Mouse (Mus musculus) embryonic stem cell, embryonic (primary cell): ENCODE measurements around the gene Dst.

Experiments used
- CTCF ChIA-PET, 4 experiments: fragments of 300-600 bp in 2 of 4; fragments of 350-600 bp in 2 of 4; sonication (Branson Sonifier 250); formaldehyde crosslinking; loops; one replicate each; lab custom pipeline; 2022; ENCODE audit warnings: inconsistent platforms in 2 of 4; lab: Charles Lee
- POLR2A ChIA-PET, 4 experiments: fragments of 300-600 bp in 2 of 4; fragments of 350-600 bp in 2 of 4; sonication (Branson Sonifier 250); formaldehyde crosslinking; loops; one replicate each; lab custom pipeline; 2022; ENCODE audit warnings: antibody characterized with exemption in 4 of 4, inconsistent platforms in 1 of 4; lab: Charles Lee

The Dst gene

DNA sequence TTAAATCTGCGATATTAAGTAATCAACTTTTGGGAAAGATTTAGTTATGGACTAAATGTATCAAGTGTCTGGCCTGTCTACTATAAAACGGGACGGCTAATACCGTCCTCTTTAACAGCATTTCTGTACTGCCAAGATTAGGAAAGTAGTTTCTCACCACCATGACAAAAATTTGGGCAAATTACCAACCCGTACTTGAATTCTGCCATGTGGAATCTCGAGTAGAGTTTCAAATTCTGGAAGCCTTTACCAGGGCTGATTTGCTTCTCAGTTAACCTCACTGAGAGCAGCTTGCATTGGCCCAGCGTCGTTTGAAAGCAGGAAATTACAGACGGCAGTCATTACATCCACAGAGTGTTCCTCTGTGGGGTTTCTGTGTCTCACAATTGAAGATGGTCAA, 310.8 kb downstream of the Dst start:
- ChIA-PET CTCF (interaction anchor here (0.6 to 1.7 kb wide), 15 partner anchors 8 to 269 kb away, joined by 3 to 8 read pairs (median 4); no protein-coding TSS in a partner anchor), POLR2A (interaction anchor here in 2 of 4 experiments (0.7 to 1.0 kb wide), 5 partner anchors 10 to 134 kb away, joined by 3 to 4 read pairs (median 3); no protein-coding TSS in a partner anchor)

- ChIA-PET POLR2A (interaction anchor here in 1 of 4 experiments (0.6 to 1.0 kb wide), 2 partner anchors 9 to 20 kb away, joined by 3 read pairs; no protein-coding TSS in a partner anchor), CTCF (interaction anchor here in 1 of 4 experiments (0.9 kb wide), 1 partner anchor 211 kb away, joined by 3 read pairs; no protein-coding TSS in a partner anchor)
These were observed 312.1 kb downstream of the Dst start for GRCm38 (mm10) chr1:34220094-34220601.

DNA sequence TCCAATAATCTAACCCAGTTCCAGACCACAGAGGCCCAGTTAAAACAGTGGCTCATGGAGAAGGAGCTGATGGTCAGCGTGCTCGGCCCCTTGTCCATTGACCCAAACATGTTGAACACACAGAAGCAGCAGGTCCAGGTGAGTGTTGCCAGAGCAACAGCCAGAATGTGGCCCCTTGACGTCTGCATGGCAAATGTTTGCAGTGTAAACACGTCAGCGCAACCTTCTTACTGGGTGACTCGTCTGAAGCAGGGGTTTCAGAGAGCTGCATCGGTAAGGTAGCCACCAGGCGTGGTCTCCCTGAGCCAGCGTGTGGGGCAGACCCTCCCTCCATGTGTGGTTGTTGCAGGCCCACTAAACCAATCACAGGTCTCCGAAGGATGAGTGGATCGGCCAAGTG, 315.8 kb downstream of the Dst start:
- ChIA-PET POLR2A (interaction anchor here in 1 of 4 experiments (0.5 to 1.5 kb wide), 2 partner anchors 12 to 235 kb away, joined by 3 read pairs; no protein-coding TSS in a partner anchor), CTCF (no interaction called here)

- POLR2A ChIA-PET, result interaction anchor here in 3 of 4 experiments (0.8 to 1.3 kb wide), 5 partner anchors 9 to 103 kb away, joined by 3 read pairs; no protein-coding TSS in a partner anchor
- CTCF ChIA-PET, result interaction anchor here in 2 of 4 experiments (1.0 to 1.8 kb wide), 2 partner anchors 9 kb away, joined by 4 to 8 read pairs; no protein-coding TSS in a partner anchor
These were observed 319.7 kb downstream of the Dst start for GRCm38 (mm10) chr1:34227676-34228075.

GRCm38 (mm10) chr1:34231041-34231440, 323.0 kb downstream of the Dst start:
- POLR2A ChIA-PET, result interaction anchor here in 1 of 4 experiments (1.3 kb wide), 1 partner anchor 89 kb away, joined by 3 read pairs; no protein-coding TSS in a partner anchor
- CTCF ChIA-PET, result no interaction called here

DNA sequence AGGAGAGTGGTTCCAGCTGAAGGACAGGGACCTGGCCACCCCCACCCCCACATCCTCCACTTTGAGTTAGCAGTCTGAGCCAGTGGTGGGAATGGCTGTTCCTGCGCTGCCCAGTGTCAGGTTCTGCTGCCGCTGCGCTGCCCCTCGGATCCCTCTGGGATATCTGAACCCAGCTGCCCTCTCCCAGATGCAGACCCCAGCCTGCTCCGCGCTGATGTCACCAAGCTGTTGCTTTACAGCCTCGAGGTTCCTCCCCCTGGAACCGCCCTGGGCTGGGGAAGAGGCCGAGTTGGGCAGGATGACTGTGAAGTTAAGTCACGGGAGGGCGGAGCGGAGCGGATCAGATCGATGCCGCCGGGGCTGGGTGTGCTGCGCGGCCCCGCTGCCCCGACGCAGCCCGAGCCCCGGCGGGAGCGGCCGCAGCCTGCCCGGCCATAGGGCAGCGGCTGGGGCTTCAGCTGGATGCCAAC, 328.3 kb downstream of the Dst start:
- ChIA-PET CTCF (interaction anchor here in 2 of 4 experiments (0.6 to 0.9 kb wide), 2 partner anchors 67 to 142 kb away, joined by 3 to 4 read pairs; no protein-coding TSS in a partner anchor), POLR2A (interaction anchor here in 3 of 4 experiments (0.9 to 2.6 kb wide), 12 partner anchors 9 to 44 kb away, joined by 3 to 7 read pairs (median 3); no protein-coding TSS in a partner anchor)

- POLR2A ChIA-PET, result interaction anchor here in 2 of 4 experiments (0.6 to 2.6 kb wide), 7 partner anchors 11 to 256 kb away, joined by 3 to 7 read pairs (median 3); no protein-coding TSS in a partner anchor
- CTCF ChIA-PET, result interaction anchor here in 1 of 4 experiments (0.9 kb wide), 1 partner anchor 143 kb away, joined by 4 read pairs; no protein-coding TSS in a partner anchor
These were observed 329.2 kb downstream of the Dst start for GRCm38 (mm10) chr1:34237211-34237610.

DNA sequence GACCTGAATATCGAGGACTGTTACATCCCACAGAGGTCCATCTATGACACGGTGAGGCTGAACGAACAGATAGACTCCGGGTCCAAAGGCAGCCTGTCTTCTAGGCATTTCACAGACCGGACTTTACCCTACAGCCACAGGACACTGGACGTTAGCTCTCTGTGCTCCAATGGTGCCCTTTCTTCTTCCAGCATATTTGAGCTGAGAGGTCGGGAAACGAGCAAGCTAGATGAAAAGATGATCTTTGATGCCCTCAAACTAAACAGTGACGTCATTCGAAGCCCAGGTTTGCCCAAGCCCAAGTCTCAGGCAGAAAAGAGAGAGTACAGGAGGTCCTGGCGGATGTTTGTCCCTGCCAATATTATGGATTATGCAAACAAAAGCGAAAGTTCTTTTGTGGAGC, 329.7 kb downstream of the Dst start:
- ChIA-PET CTCF (no interaction called here), POLR2A (interaction anchor here in 1 of 4 experiments (1.1 to 2.6 kb wide), 3 partner anchors 10 to 20 kb away, joined by 3 to 7 read pairs (median 4); no protein-coding TSS in a partner anchor)

GRCm38 (mm10) chr1:34238231-34238630, 330.2 kb downstream of the Dst start:
- ChIA-PET CTCF (no interaction called here), POLR2A (no interaction called here)

- CTCF ChIA-PET, result no interaction called here
- POLR2A ChIA-PET, result interaction anchor here in 2 of 4 experiments (0.7 to 1.0 kb wide), 2 partner anchors 21 to 98 kb away, joined by 3 read pairs; no protein-coding TSS in a partner anchor
These were observed 336.7 kb downstream of the Dst start for GRCm38 (mm10) chr1:34244678-34245077.

DNA sequence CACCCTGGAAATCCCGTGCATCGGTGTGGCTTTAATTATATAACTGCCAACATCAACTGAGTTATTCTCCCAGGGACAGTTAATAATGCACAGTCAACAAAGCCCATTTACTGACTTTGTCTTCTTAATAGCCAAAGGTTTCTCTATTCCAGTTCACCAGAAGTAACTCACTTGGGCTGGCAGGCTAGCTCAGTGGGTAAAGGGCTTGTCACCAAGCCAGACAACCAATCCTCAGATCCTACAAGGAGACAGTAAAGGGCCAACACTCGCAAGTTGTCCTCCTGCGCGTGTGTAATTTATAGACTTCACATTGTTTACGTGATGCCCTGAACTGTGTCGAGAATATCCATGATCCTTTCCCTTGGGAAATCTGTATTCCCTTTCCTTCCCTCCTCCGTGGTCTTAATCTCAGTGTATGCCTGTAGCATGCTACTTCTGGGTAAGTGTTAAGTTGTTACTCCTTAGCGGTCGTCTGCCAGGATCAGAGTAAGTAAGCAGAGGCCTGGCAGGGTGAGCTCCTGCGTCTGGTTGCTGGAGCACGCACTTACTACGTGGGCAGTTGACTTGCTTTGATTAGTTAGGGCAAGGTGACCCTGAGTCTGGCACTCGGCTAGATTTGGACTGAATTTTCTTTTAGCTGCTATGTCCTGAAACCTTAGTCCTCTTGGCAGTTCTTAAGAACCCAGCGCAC, 338.1 kb downstream of the Dst start:
- ChIA-PET CTCF (interaction anchor here in 1 of 4 experiments (1.1 kb wide), 1 partner anchor 28 kb away, joined by 3 read pairs; no protein-coding TSS in a partner anchor), POLR2A (no interaction called here)

- CTCF ChIA-PET, result interaction anchor here in 1 of 4 experiments (1.1 kb wide), 1 partner anchor 29 kb away, joined by 3 read pairs; no protein-coding TSS in a partner anchor
- POLR2A ChIA-PET, result interaction anchor here in 1 of 4 experiments (1.5 kb wide), 1 partner anchor 14 kb away, joined by 7 read pairs; no protein-coding TSS in a partner anchor
These were observed 338.6 kb downstream of the Dst start for GRCm38 (mm10) chr1:34246642-34246987.

DNA sequence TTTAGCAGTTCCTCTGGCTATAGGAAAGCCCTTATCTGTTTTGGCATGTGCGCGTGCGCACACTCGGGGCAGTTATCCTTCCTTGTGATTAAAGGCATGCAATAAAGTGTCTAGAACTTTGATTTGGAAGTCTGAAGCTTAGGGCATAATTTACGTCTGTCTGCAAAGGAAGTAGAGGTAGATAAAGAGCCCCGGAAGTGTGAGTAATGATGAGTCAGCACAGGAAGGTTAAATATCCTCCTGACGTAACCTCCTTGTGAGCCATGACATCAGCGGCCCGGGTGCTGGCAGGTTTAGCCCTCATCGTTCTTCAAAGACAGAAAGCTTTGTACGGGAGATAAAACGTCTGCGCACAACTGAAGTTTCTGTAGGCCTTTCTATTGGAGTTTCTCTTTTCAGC, 343.1 kb downstream of the Dst start:
- CTCF ChIA-PET, result no interaction called here
- POLR2A ChIA-PET, result interaction anchor here in 2 of 4 experiments (1.0 to 2.4 kb wide), 6 partner anchors 10 to 31 kb away, joined by 3 to 7 read pairs (median 3); no protein-coding TSS in a partner anchor

GRCm38 (mm10) chr1:34252267-34252666, 344.2 kb downstream of the Dst start:
- CTCF ChIA-PET, result no interaction called here
- POLR2A ChIA-PET, result interaction anchor here in 1 of 4 experiments (1.5 kb wide), 1 partner anchor 9 kb away, joined by 4 read pairs; no protein-coding TSS in a partner anchor

- POLR2A ChIA-PET, result interaction anchor here in 2 of 4 experiments (0.6 to 1.3 kb wide), 3 partner anchors 16 to 209 kb away, joined by 3 to 4 read pairs (median 3); no protein-coding TSS in a partner anchor
- CTCF ChIA-PET, result interaction anchor here in 1 of 4 experiments (0.7 kb wide), 1 partner anchor 17 kb away, joined by 3 read pairs; no protein-coding TSS in a partner anchor
These were observed 345.9 kb downstream of the Dst start for GRCm38 (mm10) chr1:34253876-34254275.

DNA sequence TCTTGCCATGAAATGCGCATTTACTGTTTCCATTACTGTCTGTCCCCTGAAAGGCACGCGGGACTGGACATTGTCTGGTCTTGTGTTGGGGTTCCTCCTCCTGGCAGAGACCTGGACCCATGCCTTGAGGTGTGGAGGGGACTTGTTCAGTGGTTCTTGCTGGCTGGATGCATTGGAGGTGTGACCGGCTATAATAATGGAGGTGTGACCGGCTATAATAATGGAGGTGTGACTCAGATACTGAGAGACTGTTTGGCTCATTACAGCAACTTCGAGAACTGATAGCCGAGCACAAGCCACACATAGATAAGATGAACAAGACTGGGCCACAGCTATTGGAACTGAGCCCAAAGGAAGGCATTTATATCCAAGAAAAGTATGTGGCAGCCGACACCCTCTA, 351.9 kb downstream of the Dst start:
- ChIA-PET CTCF (no interaction called here), POLR2A (interaction anchor here in 1 of 4 experiments (0.6 kb wide), 1 partner anchor 244 kb away, joined by 3 read pairs; no protein-coding TSS in a partner anchor)

DNA sequence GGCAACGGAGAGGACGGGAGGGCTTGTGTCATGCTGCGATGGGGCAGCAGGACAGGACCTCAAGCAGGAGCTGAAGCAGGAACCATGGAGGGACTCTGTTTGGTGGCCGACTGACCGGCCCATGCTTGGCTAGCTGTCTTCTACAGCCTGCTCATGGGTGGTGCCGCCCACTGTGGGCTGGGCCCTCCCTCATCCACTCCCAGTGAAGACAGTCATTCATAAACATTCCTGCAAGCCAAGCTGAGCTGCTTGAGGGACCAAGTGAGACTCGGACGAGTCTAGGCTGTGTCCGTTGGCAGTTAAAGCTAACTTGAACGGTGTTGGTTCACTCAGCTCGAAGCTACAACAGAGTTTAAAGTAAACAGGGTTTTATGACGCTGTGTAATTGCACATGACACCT, 353.0 kb downstream of the Dst start:
- CTCF ChIA-PET, result interaction anchor here in 1 of 4 experiments (0.7 kb wide), 1 partner anchor 51 kb away, joined by 3 read pairs; no protein-coding TSS in a partner anchor
- POLR2A ChIA-PET, result interaction anchor here in 2 of 4 experiments (0.6 to 1.5 kb wide), 7 partner anchors 10 to 131 kb away, joined by 3 to 7 read pairs (median 3); no protein-coding TSS in a partner anchor

DNA sequence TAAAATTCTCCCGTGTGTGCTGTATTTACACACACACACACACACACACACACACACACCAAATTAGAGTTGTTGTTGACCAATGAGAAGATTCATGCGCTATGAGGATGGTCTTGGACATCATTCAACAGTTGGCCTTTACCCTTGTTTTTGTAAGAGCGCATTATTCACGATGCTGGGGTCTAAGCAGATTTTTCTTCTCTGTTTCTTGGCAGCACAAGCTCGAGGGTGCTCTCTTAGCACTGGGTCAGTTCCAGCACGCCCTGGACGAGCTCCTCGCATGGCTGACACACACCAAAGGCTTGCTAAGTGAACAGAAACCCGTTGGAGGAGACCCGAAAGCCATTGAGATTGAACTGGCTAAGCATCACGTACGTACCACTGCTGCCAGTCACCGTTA, 360.5 kb downstream of the Dst start:
- ChIA-PET POLR2A (interaction anchor here in 1 of 4 experiments (0.7 kb wide), 1 partner anchor 1881 kb away, joined by 3 read pairs; no protein-coding TSS in a partner anchor), CTCF (no interaction called here)
